Mouse (Mus musculus): Measurements from ENCODE around the gene Ctdspl. TPM values are rescaled to one million over a fixed set of nuclear protein-coding genes. Genes with fewer than 3 reads are reported as not detected.

Gene Ctdspl
- polyA plus RNA-seq, 1 experiment, result 8.1 TPM

GRCm38 (mm10) chr9:119033111-119033921 lies 107.1 kb downstream of the Ctdspl start:
- no peak overlapping the region for H3K27ac ChIP-seq (ENCODE audit: control insufficient read depth, insufficient read depth, low read depth, low read length)
- peaks cover 7% of the 10 kb centered on the region for H3K4me1 ChIP-seq (ENCODE audit: control insufficient read depth, insufficient read depth, low read length)
- no peaks in the 10 kb centered on the region for H3K27me3 ChIP-seq (ENCODE audit: control insufficient read depth, insufficient read depth, low read length)
- H3K4me3 ChIP-seq (ENCODE audit: control insufficient read depth, low read depth, low read length), result no peak overlapping the region
- no peaks in the 10 kb centered on the region for H3K36me3 ChIP-seq (ENCODE audit: control insufficient read depth, insufficient read depth, low read length)
- TF ChIP-seq CTCF (IDR thresholded peaks at IDR 0.05; ENCODE audit: control insufficient read depth, insufficient read depth, insufficient replicate concordance, low read depth, low read length) (no peak), POLR2A (IDR thresholded peaks at IDR 0.05; ENCODE audit: control insufficient read depth, low read depth, low read length) (no peak)

- H3K4me3 ChIP-seq (ENCODE audit: control insufficient read depth, low read depth, low read length), result no peak overlapping the region
- H3K36me3 ChIP-seq (ENCODE audit: control insufficient read depth, insufficient read depth, low read length), result no peaks in the 10 kb centered on the region
- H3K27ac ChIP-seq (ENCODE audit: control insufficient read depth, insufficient read depth, low read depth, low read length), result no peak overlapping the region
- TF ChIP-seq CTCF (IDR thresholded peaks at IDR 0.05; ENCODE audit: control insufficient read depth, insufficient read depth, insufficient replicate concordance, low read depth, low read length) (no peak), POLR2A (IDR thresholded peaks at IDR 0.05; ENCODE audit: control insufficient read depth, low read depth, low read length) (no peak)
- no peaks in the 10 kb centered on the region for H3K27me3 ChIP-seq (ENCODE audit: control insufficient read depth, insufficient read depth, low read length)
- peaks cover 7% of the 10 kb centered on the region for H3K4me1 ChIP-seq (ENCODE audit: control insufficient read depth, insufficient read depth, low read length)
Observed at GRCm38 (mm10) chr9:119034069-119034468, 107.8 kb downstream of the Ctdspl start.

- Histone ChIP-seq H3K4me3 (ENCODE audit: control insufficient read depth, low read depth, low read length) (no peak overlapping the region), H3K27ac (ENCODE audit: control insufficient read depth, insufficient read depth, low read depth, low read length) (no peak overlapping the region), H3K27me3 (ENCODE audit: control insufficient read depth, insufficient read depth, low read length) (no peaks in the 10 kb centered on the region), H3K36me3 (ENCODE audit: control insufficient read depth, insufficient read depth, low read length) (no peaks in the 10 kb centered on the region), H3K4me1 (ENCODE audit: control insufficient read depth, insufficient read depth, low read length) (peaks cover 5% of the 10 kb centered on the region)
- TF ChIP-seq POLR2A (IDR thresholded peaks at IDR 0.05; ENCODE audit: control insufficient read depth, low read depth, low read length) (no peak), CTCF (IDR thresholded peaks at IDR 0.05; ENCODE audit: control insufficient read depth, insufficient read depth, insufficient replicate concordance, low read depth, low read length) (no peak)
Observed at GRCm38 (mm10) chr9:119034676-119035665, 108.7 kb downstream of the Ctdspl start.

GRCm38 (mm10) chr9:119035836-119036235 lies 109.6 kb downstream of the Ctdspl start:
- H3K27me3 ChIP-seq (ENCODE audit: control insufficient read depth, insufficient read depth, low read length), result no peaks in the 10 kb centered on the region
- H3K4me3 ChIP-seq (ENCODE audit: control insufficient read depth, low read depth, low read length), result no peak overlapping the region
- no peak for TF ChIP-seq CTCF (IDR thresholded peaks at IDR 0.05; ENCODE audit: control insufficient read depth, insufficient read depth, insufficient replicate concordance, low read depth, low read length)
- no peak for TF ChIP-seq POLR2A (IDR thresholded peaks at IDR 0.05; ENCODE audit: control insufficient read depth, low read depth, low read length)
- H3K27ac ChIP-seq (ENCODE audit: control insufficient read depth, insufficient read depth, low read depth, low read length), result no peak overlapping the region
- H3K4me1 ChIP-seq (ENCODE audit: control insufficient read depth, insufficient read depth, low read length), result peaks cover 5% of the 10 kb centered on the region
- H3K36me3 ChIP-seq (ENCODE audit: control insufficient read depth, insufficient read depth, low read length), result no peaks in the 10 kb centered on the region

- Histone ChIP-seq H3K4me3 (ENCODE audit: control insufficient read depth, low read depth, low read length) (no peak overlapping the region), H3K27ac (ENCODE audit: control insufficient read depth, insufficient read depth, low read depth, low read length) (no peak overlapping the region), H3K36me3 (ENCODE audit: control insufficient read depth, insufficient read depth, low read length) (no peaks in the 10 kb centered on the region), H3K4me1 (ENCODE audit: control insufficient read depth, insufficient read depth, low read length) (peaks cover 2% of the 10 kb centered on the region), H3K27me3 (ENCODE audit: control insufficient read depth, insufficient read depth, low read length) (no peaks in the 10 kb centered on the region)
- no peak for TF ChIP-seq CTCF (IDR thresholded peaks at IDR 0.05; ENCODE audit: control insufficient read depth, insufficient read depth, insufficient replicate concordance, low read depth, low read length)
- TF ChIP-seq POLR2A (IDR thresholded peaks at IDR 0.05; ENCODE audit: control insufficient read depth, low read depth, low read length), result no peak
Observed at GRCm38 (mm10) chr9:119037076-119037730, 111.0 kb downstream of the Ctdspl start.

GRCm38 (mm10) chr9:119038574-119038973 lies 112.3 kb downstream of the Ctdspl start:
- no peaks in the 10 kb centered on the region for H3K36me3 ChIP-seq (ENCODE audit: control insufficient read depth, insufficient read depth, low read length)
- H3K27ac ChIP-seq (ENCODE audit: control insufficient read depth, insufficient read depth, low read depth, low read length), result no peak overlapping the region
- TF ChIP-seq CTCF (IDR thresholded peaks at IDR 0.05; ENCODE audit: control insufficient read depth, insufficient read depth, insufficient replicate concordance, low read depth, low read length), result no peak
- no peak for TF ChIP-seq POLR2A (IDR thresholded peaks at IDR 0.05; ENCODE audit: control insufficient read depth, low read depth, low read length)
- no peaks in the 10 kb centered on the region for H3K27me3 ChIP-seq (ENCODE audit: control insufficient read depth, insufficient read depth, low read length)
- H3K4me1 ChIP-seq (ENCODE audit: control insufficient read depth, insufficient read depth, low read length), result no peaks in the 10 kb centered on the region
- no peak overlapping the region for H3K4me3 ChIP-seq (ENCODE audit: control insufficient read depth, low read depth, low read length)

Data from testis, adult 2 months (tissue).